Comparison of ENCODE assay signal across 29 mouse cellular contexts in genomic region chr6:29726576-29727200, GRCm38 (mm10). TPM values are rescaled to one million over a fixed set of nuclear protein-coding genes. Genes with fewer than 3 reads are reported as not detected.
DNase-seq lines count a peak whose midpoint lies in the region; ATAC-seq and TF ChIP-seq lines count a peak whose summit lies in the region.
"Had no signal": no experiment of that assay in that cellular context is flagged by ENCODE, and none has a peak within 500 bp of the region (broad histone marks: within the 10 kb centered on the region; RNA-seq: fewer than 3 reads in every experiment).

No protein-coding gene starts in this region.

- H3K9me3 ChIP-seq in embryonic facial prominence, embryonic 14.5 days (ENCODE audit: control insufficient read depth, low read length), result no peaks in the 10 kb centered on the region
- no peaks in the 10 kb centered on the region for H3K9me3 ChIP-seq in embryonic facial prominence, embryonic 10.5 days
- H3K9me3 ChIP-seq in lung, embryonic 14.5 days (ENCODE audit: low read depth, low read length), result no peaks in the 10 kb centered on the region
- no peaks in the 10 kb centered on the region for H3K9me3 ChIP-seq in lung, postnatal 0 days (ENCODE audit: low read length)
- H3K9me3 ChIP-seq: embryonic facial prominence, embryonic 13.5 days; forebrain, embryonic 15.5 days; G1E; heart, embryonic 12.5 days; heart, embryonic 15.5 days; hindbrain, embryonic 10.5 days; hindbrain, embryonic 13.5 days had no signal

- no peak overlapping the region for H3K27ac ChIP-seq in embryonic facial prominence, embryonic 14.5 days (replicated peaks; ENCODE audit: low read depth, low read length)
- H3K27ac ChIP-seq in embryonic facial prominence, embryonic 10.5 days (replicated peaks), result no peak overlapping the region
- no peak overlapping the region; the same call in 1 of the 2 replicates for H3K27ac ChIP-seq in lung, embryonic 14.5 days (ENCODE audit: low read depth)
- no peak overlapping the region for H3K27ac ChIP-seq in lung, postnatal 0 days (ENCODE audit: low read length)
- no peak overlapping the region for H3K27ac ChIP-seq in layer of hippocampus, adult 2 months
- H3K27ac ChIP-seq: embryonic facial prominence, embryonic 13.5 days; forebrain, embryonic 15.5 days; heart, embryonic 15.5 days; hindbrain, embryonic 10.5 days; hindbrain, embryonic 13.5 days had no signal

- H3K4me3 ChIP-seq in embryonic facial prominence, embryonic 14.5 days (ENCODE audit: low read depth, low read length), result no peak overlapping the region
- no peak overlapping the region for H3K4me3 ChIP-seq in embryonic facial prominence, embryonic 10.5 days
- no peak overlapping the region for H3K4me3 ChIP-seq in lung, embryonic 14.5 days (ENCODE audit: low read depth, low read length)
- no peak overlapping the region for H3K4me3 ChIP-seq in lung, postnatal 0 days (ENCODE audit: low read depth, low read length)
- no peak overlapping the region for H3K4me3 ChIP-seq in layer of hippocampus, adult 2 months
- H3K4me3 ChIP-seq: embryonic facial prominence, embryonic 13.5 days; forebrain, embryonic 15.5 days; heart, embryonic 12.5 days; heart, embryonic 15.5 days; hindbrain, embryonic 10.5 days; hindbrain, embryonic 13.5 days had no signal

- H3K36me3 ChIP-seq in embryonic facial prominence, embryonic 14.5 days (ENCODE audit: control insufficient read depth, insufficient read depth, low read length), result no peaks in the 10 kb centered on the region
- no peaks in the 10 kb centered on the region for H3K36me3 ChIP-seq in embryonic facial prominence, embryonic 10.5 days (replicated peaks)
- no peaks in the 10 kb centered on the region for H3K36me3 ChIP-seq in lung, embryonic 14.5 days (ENCODE audit: insufficient read depth)
- no peaks in the 10 kb centered on the region for H3K36me3 ChIP-seq in lung, postnatal 0 days (ENCODE audit: insufficient read depth, low read length)
- H3K36me3 ChIP-seq: embryonic facial prominence, embryonic 13.5 days; forebrain, embryonic 15.5 days; heart, embryonic 12.5 days; heart, embryonic 15.5 days; hindbrain, embryonic 10.5 days; hindbrain, embryonic 13.5 days had no signal

- no peak for TF ChIP-seq CTCF in lung, embryonic 14.5 days (IDR thresholded peaks at IDR 0.05; ENCODE audit: low read depth)
- no peak for TF ChIP-seq CTCF in lung, postnatal 0 days (IDR thresholded peaks at IDR 0.05)
- TF ChIP-seq CTCF in layer of hippocampus, adult 2 months (conservative IDR thresholded peaks at IDR 0.05), result no peak

- H3K9ac ChIP-seq in embryonic facial prominence, embryonic 14.5 days (ENCODE audit: low read depth, low read length), result no peak overlapping the region
- H3K9ac ChIP-seq in lung, embryonic 14.5 days, result no peak overlapping the region
- H3K9ac ChIP-seq in lung, postnatal 0 days (replicated peaks; ENCODE audit: low read depth), result no peak overlapping the region
- H3K9ac ChIP-seq: embryonic facial prominence, embryonic 13.5 days; forebrain, embryonic 15.5 days; heart, embryonic 12.5 days; heart, embryonic 15.5 days; hindbrain, embryonic 13.5 days had no signal

- H3K27me3 ChIP-seq in embryonic facial prominence, embryonic 14.5 days (replicated peaks; ENCODE audit: control insufficient read depth, insufficient read depth, low read length), result no peaks in the 10 kb centered on the region
- 0 out of 2 replicates have a peak, but pooled peaks cover 4% of the 10 kb centered on the region for H3K27me3 ChIP-seq in embryonic facial prominence, embryonic 10.5 days (replicated peaks; ENCODE audit: low read depth, poor library complexity, severe bottlenecking)
- H3K27me3 ChIP-seq in lung, embryonic 14.5 days (ENCODE audit: insufficient read depth, low read length), result no peaks in the 10 kb centered on the region
- no peaks in the 10 kb centered on the region for H3K27me3 ChIP-seq in lung, postnatal 0 days (replicated peaks; ENCODE audit: insufficient read depth, low read length)
- H3K27me3 ChIP-seq: CH12.LX; embryonic facial prominence, embryonic 13.5 days; forebrain, embryonic 15.5 days; heart, embryonic 15.5 days had no signal

- 45% methylated on average over 1 of the region's 1 CpGs for WGBS in embryonic facial prominence, embryonic 14.5 days
- WGBS in embryonic facial prominence, embryonic 10.5 days, result 87% methylated on average over 1 of the region's 1 CpGs
- 50% methylated on average over 1 of the region's 1 CpGs for WGBS in lung, embryonic 14.5 days
- WGBS in lung, postnatal 0 days, result 27% methylated on average over 1 of the region's 1 CpGs

- H3K4me2 ChIP-seq in embryonic facial prominence, embryonic 14.5 days (ENCODE audit: low read depth, low read length), result no peak overlapping the region
- H3K4me2 ChIP-seq in lung, embryonic 14.5 days, result peak overlapping the region; percentile 21; the same call in 1 of the 2 replicates
- H3K4me2 ChIP-seq in lung, postnatal 0 days (replicated peaks; ENCODE audit: low read depth, low read length), result no peak overlapping the region
- H3K4me2 ChIP-seq: embryonic facial prominence, embryonic 13.5 days; forebrain, embryonic 15.5 days; heart, embryonic 12.5 days; heart, embryonic 15.5 days; hindbrain, embryonic 13.5 days had no signal

- DNase-seq in embryonic facial prominence, embryonic 14.5 days (ENCODE audit: low spot score), result peak; percentile 59
- DNase-seq in embryonic facial prominence, embryonic 10.5 days (ENCODE audit: low spot score), result no peak
- peak; percentile 97 for DNase-seq in lung, embryonic 14.5 days
- DNase-seq in lung, postnatal 10 days, result no peak
- peak; percentile 51 for DNase-seq in lung, postnatal 0 days (ENCODE audit: low spot score)
- no peak for DNase-seq in lung, postnatal 25 days (ENCODE audit: low spot score)
- peak; percentile 87 for DNase-seq in NIH3T3 (ENCODE audit: low read depth)
- DNase-seq in layer of hippocampus, adult 2 months (ENCODE audit: low spot score in 2 of 2), result no peak
- DNase-seq: adrenal gland, adult 8-10 months; adrenal gland, postnatal 25 days; B cell, adult 2 months; cerebellum, adult 11 months; cerebellum, adult 2 months; cerebellum, adult 9-11 months; cerebellum, postnatal 25 days; gastrocnemius, postnatal 25 days; heart, adult 18-20 months; heart, postnatal 10 days; heart, postnatal 36 days had no signal

- no peak for TF ChIP-seq EP300 in lung, postnatal 0 days (IDR thresholded peaks at IDR 0.05)

- no peaks in the 10 kb centered on the region for H3K4me1 ChIP-seq in embryonic facial prominence, embryonic 14.5 days (ENCODE audit: control insufficient read depth, insufficient read depth, low read length)
- H3K4me1 ChIP-seq in embryonic facial prominence, embryonic 10.5 days, result 0 out of 2 replicates have a peak, but pooled peaks cover 3% of the 10 kb centered on the region
- H3K4me1 ChIP-seq in lung, embryonic 14.5 days (ENCODE audit: insufficient read depth), result no peaks in the 10 kb centered on the region
- H3K4me1 ChIP-seq in lung, postnatal 0 days (ENCODE audit: insufficient read depth, low read depth, low read length), result no peaks in the 10 kb centered on the region
- H3K4me1 ChIP-seq: embryonic facial prominence, embryonic 13.5 days; forebrain, embryonic 15.5 days; heart, embryonic 12.5 days; heart, embryonic 15.5 days; hindbrain, embryonic 10.5 days; hindbrain, embryonic 13.5 days had no signal

- ATAC-seq in embryonic facial prominence, embryonic 14.5 days (ENCODE audit: low read depth), result no peak
- peak; percentile 85 for ATAC-seq in lung, embryonic 14.5 days (ENCODE audit: insufficient read depth)
- no peak for ATAC-seq in lung, postnatal 0 days
- ATAC-seq: activated CD4-positive, CD25-positive, alpha-beta regulatory T cell, adult 4 months; forebrain, embryonic 15.5 days; hindbrain, embryonic 16.5 days had no signal

RNA-seq across cellular contexts. Expression of gene Smo, which starts 8.6 kb away (rescaled TPM):
- 45.5 and 48.9 TPM in 2 replicates for polyA plus RNA-seq in embryonic facial prominence, embryonic 14.5 days (2014; fragmentation: Nextera tagmentation; extraction: Ambion mirVana)
- polyA plus RNA-seq in embryonic facial prominence, embryonic 10.5 days (2016; fragmentation: Nextera tagmentation; extraction: Ambion mirVana), result 56.8 and 60.9 TPM in 2 replicates
- polyA plus RNA-seq in lung, embryonic 14.5 days (2014; fragmentation: Nextera tagmentation; extraction: Ambion mirVana), result 60.9 and 69.1 TPM in 2 replicates
- polyA plus RNA-seq in lung, postnatal 0 days (2015; fragmentation: Nextera tagmentation; extraction: Ambion mirVana), result 8.8 and 10.9 TPM in 2 replicates
- 10 to 100 TPM; 16.5 to 18.5 TPM for total RNA-seq in layer of hippocampus, adult 2 months (2021)

RNA-seq across cellular contexts. Expression of gene Tspan33, which starts 32.7 kb away (rescaled TPM):
- 3.4 and 5.0 TPM in 2 replicates for polyA plus RNA-seq in embryonic facial prominence, embryonic 14.5 days (2014; fragmentation: Nextera tagmentation; extraction: Ambion mirVana)
- 6.0 and 7.4 TPM in 2 replicates for polyA plus RNA-seq in embryonic facial prominence, embryonic 10.5 days (2016; fragmentation: Nextera tagmentation; extraction: Ambion mirVana)
- 2.0 and 2.1 TPM in 2 replicates for polyA plus RNA-seq in lung, embryonic 14.5 days (2014; fragmentation: Nextera tagmentation; extraction: Ambion mirVana)
- polyA plus RNA-seq in lung, postnatal 0 days (2015; fragmentation: Nextera tagmentation; extraction: Ambion mirVana), result 3.9 and 4.0 TPM in 2 replicates
- total RNA-seq in layer of hippocampus, adult 2 months (2021), result 10 to 100 TPM; 31.7 to 34.8 TPM

RNA-seq across cellular contexts. Expression of gene Ahcyl2, which starts 41.1 kb away (rescaled TPM):
- 12.6 and 14.0 TPM in 2 replicates for polyA plus RNA-seq in embryonic facial prominence, embryonic 14.5 days (2014; fragmentation: Nextera tagmentation; extraction: Ambion mirVana)
- 12.0 and 14.9 TPM in 2 replicates for polyA plus RNA-seq in embryonic facial prominence, embryonic 10.5 days (2016; fragmentation: Nextera tagmentation; extraction: Ambion mirVana)
- polyA plus RNA-seq in lung, embryonic 14.5 days (2014; fragmentation: Nextera tagmentation; extraction: Ambion mirVana), result 10.1 and 12.4 TPM in 2 replicates
- polyA plus RNA-seq in lung, postnatal 0 days (2015; fragmentation: Nextera tagmentation; extraction: Ambion mirVana), result 11.8 and 17.1 TPM in 2 replicates
- total RNA-seq in layer of hippocampus, adult 2 months (2021), result 100 to 1,000 TPM; 237 to 264 TPM

Comparison
In these comparisons a context has a peak if more than half of its experiments do, and no peak if none do; other contexts are left out.
1. DNase-seq: peak in embryonic facial prominence, embryonic 14.5 days (single experiment), lung, embryonic 14.5 days (single experiment), lung, postnatal 0 days (single experiment) and NIH3T3 (single experiment); none in embryonic facial prominence, embryonic 10.5 days (single experiment), lung, postnatal 10 days (single experiment), lung, postnatal 25 days (single experiment) and layer of hippocampus, adult 2 months (0 of 2).